Mouse (Mus musculus) liver, embryonic 14.5 days (tissue): ENCODE measurements around the gene Lypd6.

Experiments used
- CTCF ChIP-seq: IDR thresholded peaks from 2 replicates; pipeline ENCODE4 v1.5.1; 2016; ENCODE audit warnings: antibody characterized with exemption, low read depth, control low read depth
- EP300 ChIP-seq: IDR thresholded peaks from 2 replicates; pipeline ENCODE4 v1.6.1; 2016; ENCODE audit warnings: antibody characterized with exemption, low read depth

GRCm38 (mm10) chr2:50096336-50096735 lies 30.1 kb downstream of the Lypd6 start:
- no peak for TF ChIP-seq EP300
- no peak for TF ChIP-seq CTCF
